Mouse (Mus musculus) layer of hippocampus, adult 9-10 months (tissue): ENCODE results near the gene Gm29666.
A peak's percentile ranks its signal among the peaks of the same experiment; 100 is the strongest.

Experiments
- DNase-seq: peaks from one replicate; pipeline ENCODE4 v3.0.0; 2022; ENCODE audit warnings: low spot score

Gm29666 gene

DNA sequence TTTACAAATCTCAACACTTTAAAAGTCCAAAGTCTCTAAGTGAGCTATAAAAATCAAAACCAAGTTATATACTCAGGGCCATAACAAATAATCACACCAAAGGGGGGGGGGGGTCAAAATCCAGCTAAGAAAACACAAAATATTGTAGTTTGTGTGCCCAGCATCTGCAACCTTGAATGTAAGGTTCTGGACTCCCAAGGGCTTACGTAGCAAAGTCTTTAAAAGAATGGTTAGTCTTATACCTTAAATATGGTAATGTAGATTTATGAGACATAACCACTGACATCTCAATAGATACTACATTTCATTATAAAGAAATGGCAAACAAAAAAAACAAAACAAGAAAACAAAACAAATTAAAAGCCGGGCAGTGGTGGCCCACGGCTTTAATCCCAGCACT, at the start of gene Gm29666:
TSS of gene Gm29666 (minus strand) at position 101 of the 400 bp plus-strand sequence.
- no peak for DNase-seq

DNA sequence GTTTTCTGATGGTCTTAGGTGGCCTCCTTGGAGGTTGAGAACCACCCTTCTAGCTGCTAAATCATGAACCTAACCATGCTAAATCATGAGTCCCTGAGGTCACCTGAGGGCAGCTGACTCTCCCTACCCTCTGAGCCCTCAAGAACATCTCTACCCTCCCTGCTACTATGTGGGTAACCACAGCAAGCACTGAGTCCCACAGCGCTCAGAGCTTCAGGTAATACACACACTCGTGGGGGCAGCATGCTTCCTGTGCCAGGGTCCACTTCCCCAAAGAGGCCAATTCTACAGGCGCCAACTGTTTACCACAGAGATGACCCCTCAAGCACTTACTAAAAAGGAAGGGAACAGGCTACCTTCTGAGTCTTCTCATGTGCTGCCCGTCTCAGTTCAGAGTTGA, 48.7 kb upstream of the Gm29666 start:
- DNase-seq = no peak

DNA sequence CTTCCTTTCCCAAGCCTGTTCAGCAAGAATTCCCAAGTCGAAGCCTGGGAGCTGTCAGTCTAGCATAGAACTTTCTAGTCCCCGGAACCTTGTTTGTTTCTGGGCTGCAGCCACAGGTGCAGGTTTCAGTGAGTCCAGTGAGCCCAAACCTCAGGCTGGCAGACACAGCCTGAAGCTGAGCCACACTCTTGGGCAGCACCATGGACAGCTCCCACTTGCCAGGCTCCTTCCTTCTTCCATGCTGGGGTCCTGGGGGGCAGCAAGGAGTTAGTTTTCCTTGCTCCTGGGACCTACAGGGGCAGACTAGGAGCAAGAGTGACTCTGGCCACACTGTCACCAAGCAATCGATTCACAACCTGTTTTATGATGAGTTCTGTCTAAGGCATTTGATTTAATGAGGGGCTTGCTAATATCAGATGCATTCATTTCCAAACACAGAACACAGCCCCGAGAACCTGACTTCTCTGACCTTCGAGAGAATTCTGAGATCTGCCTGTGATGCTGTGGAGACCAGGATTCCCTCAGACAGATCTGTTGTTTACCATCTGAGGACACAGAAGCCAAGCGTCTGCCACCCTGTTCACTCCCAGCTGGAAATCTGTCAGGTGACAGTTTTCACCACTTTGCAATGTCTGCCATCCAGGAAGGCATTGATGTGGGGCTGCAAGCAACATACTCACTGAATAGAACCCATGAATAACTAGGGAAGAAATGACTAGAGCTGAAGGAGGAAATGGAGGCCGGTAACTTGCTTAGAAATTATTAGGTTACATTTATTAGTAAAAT, 45.9 kb upstream of the Gm29666 start:
- no peak for DNase-seq

DNA sequence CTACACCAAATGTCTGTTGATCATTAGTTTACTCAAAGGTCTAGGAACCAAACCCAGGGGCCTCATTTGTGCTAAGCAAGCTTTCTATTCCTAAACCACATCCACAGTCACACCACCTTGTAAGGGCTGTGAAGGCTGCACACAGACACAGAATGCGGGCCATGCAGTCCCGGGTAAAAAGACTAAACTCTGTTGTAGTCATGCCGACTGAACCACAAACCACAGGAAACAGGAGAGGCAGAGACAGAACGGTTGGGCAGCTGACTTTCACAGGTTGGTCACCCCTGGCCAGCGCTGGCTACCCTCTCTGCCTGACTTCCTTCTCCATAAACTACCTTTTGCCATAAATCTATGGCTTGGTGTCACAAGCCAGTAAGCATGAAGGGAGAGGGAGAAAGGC, 44.9 kb upstream of the Gm29666 start:
- DNase-seq = no peak

DNA sequence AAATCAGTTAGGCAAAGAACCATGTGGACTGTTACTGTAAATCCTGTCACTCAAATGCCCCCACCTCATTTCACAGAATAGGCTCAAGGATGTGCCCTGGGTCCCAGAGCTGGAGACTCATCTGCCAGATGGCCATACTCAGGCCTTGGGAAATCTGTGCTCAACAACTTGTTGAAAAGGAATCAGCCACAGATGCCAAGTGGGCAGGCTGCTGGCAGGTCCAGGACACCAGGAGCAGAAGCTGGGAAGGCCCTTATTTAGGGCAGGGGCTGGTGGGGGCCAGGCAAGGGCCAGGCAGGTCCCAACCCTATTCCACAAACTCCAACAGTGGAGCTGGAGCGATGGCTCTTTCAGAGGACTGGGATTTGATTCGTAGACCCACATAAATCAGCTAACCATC, 42.7 kb upstream of the Gm29666 start:
- no peak for DNase-seq

DNA sequence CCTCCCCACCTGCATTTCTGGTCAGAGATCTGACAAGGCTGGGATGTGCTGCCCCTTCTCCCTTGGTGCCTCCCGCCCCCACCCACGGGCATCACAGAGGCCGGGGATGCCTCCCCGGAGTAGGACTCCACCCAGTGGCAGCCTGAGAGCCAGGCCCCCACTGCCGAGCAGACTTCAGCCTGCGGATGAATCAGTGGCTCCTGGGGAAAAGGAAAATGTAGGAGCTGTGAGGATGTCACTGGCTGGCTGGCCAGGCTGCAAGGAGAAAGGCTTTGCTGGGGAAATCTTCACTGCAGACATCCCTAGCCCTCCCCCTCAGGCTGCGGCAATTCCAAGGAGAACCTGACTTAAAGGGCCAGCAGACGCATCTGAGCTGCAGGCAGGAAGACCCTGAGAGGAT, 40.9 kb upstream of the Gm29666 start:
- DNase-seq = no peak

DNA sequence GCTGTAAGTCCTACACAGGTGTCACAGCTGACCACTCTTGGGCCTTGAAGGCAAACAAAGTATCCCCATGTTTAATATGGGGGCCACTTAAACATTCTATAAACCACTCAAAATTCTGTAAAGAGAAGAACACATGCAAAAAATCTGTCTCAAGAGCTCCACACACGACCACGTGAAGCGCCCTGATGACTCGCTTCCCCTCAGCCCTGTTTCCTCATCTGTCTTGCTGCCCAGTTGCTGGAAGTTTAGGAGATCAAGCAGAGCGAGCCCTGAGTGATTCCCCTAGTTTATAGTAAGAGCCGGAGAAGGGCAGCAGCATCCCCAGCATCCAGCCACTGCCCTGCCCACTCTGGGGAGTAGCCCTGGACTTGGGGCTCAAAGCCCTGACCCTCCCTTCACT, 40.1 kb upstream of the Gm29666 start:
- no peak for DNase-seq

DNA sequence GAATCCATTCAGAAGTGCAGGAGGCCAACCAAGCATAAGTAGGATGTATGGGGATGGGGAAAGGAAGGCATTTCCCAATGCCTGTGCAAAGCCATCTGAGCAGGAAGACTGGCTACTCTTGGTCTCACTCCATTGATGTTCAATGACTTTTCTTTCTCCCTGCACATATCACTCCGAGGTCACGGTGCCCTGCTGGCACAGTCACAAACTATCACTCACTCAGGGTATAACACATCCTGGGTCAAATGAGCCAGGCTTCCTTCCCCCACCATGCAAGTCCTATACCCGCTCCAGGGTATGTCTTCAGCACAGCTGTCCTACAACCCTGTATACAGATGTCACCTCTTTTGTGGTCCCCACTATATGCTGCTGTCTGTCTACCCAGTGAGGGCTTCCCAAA, 38.5 kb upstream of the Gm29666 start:
- DNase-seq = no peak

DNA sequence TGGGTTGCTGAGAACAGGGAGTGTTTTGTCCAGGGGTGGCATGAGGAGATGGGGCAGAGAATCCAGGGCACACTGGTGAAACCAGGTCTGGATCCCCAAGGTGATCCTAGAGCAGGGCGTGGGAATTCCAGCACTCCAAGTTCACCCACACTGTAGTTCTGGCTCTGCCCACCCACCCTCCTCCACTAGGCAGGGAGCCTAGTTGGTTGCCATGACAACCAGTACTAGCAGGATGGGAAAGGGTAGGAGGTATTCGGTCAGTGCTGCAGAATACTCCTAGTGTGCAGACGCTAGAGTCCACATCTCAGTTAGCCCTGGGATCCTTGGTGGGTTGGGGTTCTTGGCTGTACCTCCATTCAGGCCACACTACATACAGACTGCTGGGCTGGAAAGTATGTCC, 38.0 kb upstream of the Gm29666 start:
- DNase-seq = no peak

DNA sequence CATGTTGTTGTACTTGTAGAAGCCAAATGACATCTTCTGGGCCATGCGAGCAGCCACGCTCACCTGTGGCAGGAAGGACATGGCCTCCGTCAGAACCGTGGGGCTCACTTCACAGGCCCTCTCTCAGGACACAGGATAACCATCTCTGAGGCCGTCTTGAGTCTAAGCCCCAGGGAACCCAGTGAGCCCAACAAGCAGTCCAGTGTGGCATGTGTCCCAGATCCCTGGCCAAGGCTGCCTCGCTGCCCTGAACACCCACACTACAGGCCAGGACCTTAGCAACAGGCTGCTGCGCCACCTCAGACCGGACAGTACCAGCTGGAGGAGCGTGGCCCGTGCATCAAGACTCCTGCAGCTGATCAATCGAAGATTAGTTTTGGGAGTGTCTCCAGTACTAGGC, 33.4 kb upstream of the Gm29666 start:
- DNase-seq = no peak

DNA sequence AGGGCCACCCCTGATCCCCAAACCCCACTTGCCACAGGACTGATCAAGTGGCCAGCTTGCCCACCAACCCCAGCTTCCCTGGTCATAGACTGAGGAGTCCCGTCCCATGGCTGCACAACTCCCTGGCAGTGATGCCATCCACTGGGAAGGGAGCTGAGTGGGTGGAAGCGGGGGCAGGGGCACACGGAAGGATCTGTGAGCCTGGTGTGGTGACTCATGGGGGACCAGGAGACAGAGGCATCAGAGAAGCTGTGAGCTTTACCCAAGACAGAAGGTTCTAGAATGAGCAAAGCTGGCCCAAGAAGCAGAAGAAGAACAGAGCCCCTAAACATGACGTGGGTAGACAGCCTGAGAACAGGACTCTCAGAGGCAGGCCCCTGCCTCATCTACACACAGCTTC, 30.2 kb upstream of the Gm29666 start:
- DNase-seq = no peak

DNA sequence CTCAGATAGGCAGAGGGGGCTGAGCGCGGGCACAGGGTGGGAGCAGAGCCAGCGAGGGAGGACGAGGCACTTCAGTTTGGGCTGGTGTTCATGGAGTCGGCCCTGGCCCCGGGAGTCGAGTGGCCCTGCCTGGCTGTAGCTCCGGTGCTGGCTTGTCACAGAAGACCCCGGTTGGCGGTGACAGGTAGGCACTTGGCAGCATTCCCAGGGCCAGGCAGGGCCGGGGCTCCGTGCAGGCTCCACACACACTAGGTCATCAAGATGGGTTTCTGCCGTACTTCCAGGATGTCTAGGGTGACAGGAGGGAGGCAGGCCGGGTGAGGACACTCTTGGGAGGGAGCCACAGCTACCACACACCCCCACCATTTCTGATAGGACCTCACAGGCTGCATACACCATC, 29.2 kb upstream of the Gm29666 start:
- no peak for DNase-seq

DNA sequence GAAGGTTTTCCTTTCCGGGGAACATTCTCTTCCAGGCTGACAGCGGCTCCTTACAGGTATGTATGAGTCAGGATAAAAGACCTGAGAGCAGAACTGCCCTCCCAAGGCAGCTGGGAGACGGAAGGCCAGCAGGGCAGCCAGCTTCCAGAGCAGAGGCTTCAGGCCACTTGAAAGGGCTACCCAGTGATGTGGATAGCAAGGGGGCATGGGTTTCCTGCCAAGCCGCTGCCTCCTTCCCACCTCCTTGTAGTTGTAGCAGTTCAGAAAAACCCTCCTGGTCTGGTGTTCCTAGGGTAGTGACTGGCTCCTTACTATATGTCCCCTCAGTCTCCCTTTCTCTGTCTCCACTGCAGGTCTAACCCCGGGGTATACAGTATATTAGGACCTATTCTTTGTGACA, 24.5 kb upstream of the Gm29666 start:
- no peak for DNase-seq

DNA sequence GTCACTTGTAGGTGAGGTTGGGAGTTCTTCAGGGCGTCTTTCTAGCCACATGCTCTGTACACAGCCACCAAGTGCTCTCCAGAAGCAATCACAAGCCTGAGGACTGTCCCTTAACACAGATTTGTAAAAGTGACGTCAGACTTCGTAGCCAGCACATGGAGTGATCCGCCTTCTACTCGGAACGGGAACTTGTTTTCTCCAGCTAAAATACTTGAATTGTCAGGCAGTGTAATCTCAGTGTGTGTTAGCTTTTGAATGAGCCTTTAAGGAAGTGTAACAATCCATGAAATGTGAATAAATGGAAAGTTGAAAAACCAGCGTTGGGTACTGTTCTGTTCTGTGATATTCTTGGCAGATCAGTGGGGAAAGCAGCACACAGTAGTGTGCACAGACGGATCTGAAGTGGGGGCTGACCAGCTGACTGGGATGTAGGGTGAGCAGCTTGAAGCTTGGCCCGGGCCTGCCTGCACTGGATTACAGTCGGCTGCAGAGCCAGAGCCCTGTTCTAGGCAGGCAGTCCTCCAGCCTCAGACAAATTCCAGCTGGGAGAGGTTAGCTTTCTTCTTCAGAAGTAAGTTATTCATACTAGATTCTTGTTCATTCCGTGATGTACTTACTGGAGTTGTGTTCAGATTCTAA, 22.9 kb upstream of the Gm29666 start:
- no peak for DNase-seq

DNA sequence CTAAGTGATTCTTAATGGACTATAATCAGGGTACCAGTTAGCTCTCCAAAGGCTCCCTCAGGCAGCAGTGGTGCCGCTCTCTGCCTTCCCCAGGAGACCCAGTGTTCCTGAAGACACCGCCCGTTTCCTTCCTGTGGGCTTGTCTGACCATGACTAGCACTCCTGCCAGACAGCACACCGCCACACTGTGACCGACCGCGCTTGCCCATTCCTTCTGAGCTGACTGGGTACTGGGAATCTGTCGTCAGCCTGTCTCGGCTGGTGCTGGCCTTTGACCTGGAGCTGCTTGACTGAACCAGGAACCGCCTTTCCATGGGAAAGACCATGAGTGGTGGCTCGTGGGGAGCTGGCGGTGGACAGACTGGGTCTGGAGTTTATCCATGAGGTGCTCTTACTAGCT, 20.3 kb upstream of the Gm29666 start:
- DNase-seq = no peak

DNA sequence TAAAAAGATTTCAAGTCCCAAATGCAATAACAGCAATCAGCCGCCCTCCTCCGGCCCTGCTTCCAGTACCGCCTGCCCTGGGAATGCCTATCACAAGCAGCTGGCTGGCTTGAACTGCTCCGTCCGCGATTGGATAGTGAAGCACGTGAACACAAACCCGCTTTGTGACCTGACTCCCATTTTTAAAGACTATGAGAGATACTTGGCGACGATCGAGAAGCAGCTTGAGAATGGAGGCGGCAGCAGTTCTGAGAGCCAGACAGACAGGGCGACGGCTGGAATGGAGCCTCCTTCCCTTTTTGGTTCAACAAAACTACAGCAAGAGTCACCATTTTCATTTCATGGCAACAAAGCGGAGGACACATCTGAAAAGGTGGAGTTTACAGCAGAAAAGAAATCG, 15.1 kb upstream of the Gm29666 start:
- DNase-seq = no peak

DNA sequence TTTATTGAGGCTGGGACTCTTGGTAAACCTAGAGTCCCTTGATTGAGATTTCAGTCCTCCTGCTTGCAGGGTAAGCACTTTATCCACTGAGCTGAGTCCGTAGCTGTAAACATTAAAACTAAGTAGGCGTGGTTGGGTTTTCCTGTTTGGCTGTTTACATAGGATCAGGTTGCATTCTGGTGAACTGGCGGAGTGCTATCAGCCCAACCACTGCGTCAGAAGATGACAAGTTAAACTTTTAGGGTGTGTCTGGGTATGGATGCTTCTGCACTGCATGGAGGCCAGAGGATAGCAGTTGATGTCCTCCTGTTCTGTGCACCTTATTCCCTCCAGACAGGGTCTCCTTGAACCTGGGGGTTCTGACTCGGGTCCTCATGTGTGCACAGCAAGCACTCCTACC, 12.5 kb upstream of the Gm29666 start:
- DNase-seq = no peak

DNA sequence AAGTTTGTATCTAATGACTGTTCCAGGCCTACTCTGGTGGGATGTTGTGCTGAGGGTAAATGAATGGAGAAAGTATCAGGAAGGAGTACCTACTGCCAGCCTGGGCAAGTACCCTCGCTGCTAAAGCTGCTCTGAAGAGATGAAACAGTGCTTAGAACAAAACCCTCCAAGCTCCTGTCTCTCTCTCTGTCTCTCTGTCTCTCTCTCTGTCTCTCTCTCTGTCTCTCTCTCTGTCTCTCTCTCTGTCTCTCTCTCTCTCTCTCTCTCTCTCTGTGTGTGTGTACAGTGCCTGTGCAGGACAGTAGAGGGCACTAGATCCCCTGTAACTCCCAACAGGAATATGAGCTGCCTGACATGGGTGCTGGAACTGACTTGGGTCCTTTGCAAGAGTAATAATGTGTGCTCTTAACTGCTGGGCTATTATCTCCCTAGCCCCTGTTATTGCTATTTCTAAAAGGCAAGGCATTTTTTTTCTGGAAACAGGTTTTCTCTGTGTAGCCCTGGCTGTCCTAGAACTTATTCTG, 5.7 kb upstream of the Gm29666 start:
- no peak for DNase-seq

DNA sequence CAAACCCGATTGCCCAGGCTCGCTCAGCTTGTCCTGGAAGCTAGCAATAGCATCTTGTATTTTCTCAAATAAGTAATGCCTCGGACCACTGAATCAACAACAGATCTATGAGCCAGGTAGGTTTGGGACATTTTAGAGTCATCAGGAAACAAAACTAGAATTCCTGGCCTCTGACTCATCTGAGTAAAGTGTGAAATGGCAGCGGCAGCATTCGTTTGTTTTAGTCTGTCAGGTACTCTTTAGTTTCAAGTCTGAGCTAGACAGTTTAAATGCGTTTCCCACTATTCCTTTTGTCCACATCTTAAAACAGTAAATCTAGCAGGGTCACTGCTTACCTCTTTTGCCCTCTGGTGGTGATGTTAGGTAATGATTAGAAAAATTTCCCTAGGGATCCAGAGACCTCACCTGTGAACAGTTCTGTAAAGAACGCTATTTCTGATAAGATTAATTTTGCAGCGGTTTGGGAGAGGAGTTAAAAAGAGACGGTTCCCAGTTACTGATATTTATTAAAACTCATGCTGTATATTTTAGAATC, 5.0 kb upstream of the Gm29666 start:
- DNase-seq = no peak

DNA sequence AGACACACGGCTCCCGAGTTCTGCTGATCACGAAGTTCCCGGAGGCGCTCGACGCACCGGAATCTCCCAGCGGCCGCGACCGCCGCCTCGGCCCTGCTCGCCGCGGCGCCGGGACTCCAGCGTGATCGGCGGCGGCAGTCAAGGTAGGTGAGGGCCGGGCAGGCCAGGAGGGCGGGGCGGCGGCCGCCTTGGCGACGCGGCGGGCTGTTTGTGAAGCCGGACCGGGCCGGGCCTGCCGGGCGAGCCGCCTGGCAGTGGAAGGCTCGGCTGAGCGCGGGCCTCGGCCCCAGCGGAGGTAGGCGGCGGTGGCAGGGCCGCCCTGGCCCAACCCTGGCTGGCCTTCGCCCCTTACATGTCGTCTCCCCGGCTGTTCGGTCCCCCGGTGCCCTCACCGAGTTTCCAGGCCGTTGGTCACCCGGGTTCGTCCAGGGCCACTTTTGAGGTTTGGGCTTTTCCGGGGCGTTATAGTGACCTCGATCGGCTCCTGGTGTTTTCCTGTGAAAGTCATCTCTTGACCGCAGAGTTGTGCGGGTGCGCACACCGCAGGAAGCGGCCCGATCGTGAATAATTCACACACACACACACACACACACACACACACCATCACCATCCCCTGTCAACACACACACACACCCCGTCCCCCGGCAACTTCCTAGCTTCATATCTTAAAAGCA, 3.8 kb upstream of the Gm29666 start:
- no peak for DNase-seq

DNA sequence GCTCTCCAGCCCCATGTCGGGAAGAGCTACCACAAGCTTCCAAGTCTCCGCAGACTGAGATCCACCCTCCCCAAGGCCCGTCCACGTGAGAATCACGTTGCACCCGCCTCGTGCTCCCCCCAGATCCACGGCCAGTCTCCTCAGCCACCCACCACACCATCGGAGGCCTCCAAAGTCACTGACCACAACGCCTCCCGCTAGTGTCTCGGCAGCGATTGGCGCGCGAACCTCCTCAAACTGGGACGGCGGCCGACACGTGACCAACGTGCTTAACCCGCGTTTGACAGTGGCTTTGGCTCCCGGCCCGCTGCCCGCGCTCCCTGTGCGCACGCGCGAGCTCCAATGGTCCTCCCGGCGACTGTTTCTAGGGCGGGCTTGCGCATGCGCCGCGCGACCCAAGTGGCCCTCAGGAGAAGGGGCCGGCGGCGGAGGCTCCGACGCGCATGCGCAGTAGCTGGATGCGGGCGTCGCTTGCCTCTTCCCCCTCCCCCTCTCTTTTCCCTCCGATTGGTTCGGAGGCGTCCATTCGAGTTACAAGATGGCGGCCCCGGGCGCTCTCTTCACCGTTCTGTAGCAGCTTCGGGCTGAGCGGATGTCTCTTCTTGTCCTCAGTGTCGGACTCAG, 3.2 kb upstream of the Gm29666 start, which contains the start of gene Nup50:
TSS of gene Nup50 (plus strand) at position 528 of the 624 bp plus-strand sequence.
- peak; percentile 99 for DNase-seq

DNA sequence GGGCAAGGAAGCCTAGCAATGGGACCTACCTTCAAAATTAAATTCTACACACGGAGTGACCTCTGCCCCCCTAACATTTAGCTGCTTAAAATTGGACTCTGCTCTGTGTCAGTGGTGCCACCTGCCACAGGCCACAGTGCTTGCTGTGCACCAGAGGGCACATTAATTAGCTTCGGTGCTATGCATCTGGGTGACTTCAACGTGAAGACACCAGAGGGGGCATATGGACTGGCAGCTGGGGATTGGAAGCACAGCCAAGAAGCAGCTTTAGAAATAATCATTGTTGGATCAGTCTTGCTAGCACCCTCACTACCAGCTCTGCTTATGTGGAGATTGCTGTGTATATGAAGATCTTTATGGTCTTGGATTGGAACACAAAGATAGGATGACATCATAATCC, 6.6 kb downstream of the Gm29666 start:
- DNase-seq = no peak
